Mouse (Mus musculus) retina, postnatal 7 days (tissue): ENCODE measurements around the gene Ctcfl.

ENCODE experiments used
- DNase-seq: peaks from one replicate; pipeline ENCODE4 v3.0.0-alpha.2; 2012; ENCODE audit warnings: low read depth, low spot score

The Ctcfl gene

GRCm38 (mm10) chr2:173048041-173048745 lies 71.1 kb downstream of the Ctcfl start:
- no peak for DNase-seq

- no peak for DNase-seq
These were observed 71.9 kb downstream of the Ctcfl start for GRCm38 (mm10) chr2:173047471-173047870.

- no peak for DNase-seq
These were observed 72.6 kb downstream of the Ctcfl start for GRCm38 (mm10) chr2:173046582-173047297.

GRCm38 (mm10) chr2:173044198-173044970 lies 74.9 kb downstream of the Ctcfl start:
- DNase-seq, result no peak
